Comparison of ENCODE assay signal across 30 mouse cellular contexts in genomic region chr11:46530149-46530548, GRCm38 (mm10). TPM values are rescaled to one million over a fixed set of nuclear protein-coding genes. Genes with fewer than 3 reads are reported as not detected.
DNase-seq lines count a peak whose midpoint lies in the region; ATAC-seq and TF ChIP-seq lines count a peak whose summit lies in the region.
"Had no signal": no experiment of that assay in that cellular context is flagged by ENCODE, and none has a peak within 500 bp of the region (broad histone marks: within the 10 kb centered on the region; RNA-seq: fewer than 3 reads in every experiment).

No protein-coding gene starts in this region.

- no peak overlapping the region for H3K27ac ChIP-seq in lung, embryonic 14.5 days (ENCODE audit: low read depth)
- H3K27ac ChIP-seq: forebrain, embryonic 10.5 days; forebrain, embryonic 13.5 days; heart, adult 2 months; hindbrain, embryonic 12.5 days; hindbrain, embryonic 15.5 days; intestine, embryonic 15.5 days had no signal

- DNase-seq in embryo, embryonic 11.5 days (ENCODE audit: low read depth, low spot score): peak; percentile 5
- no peak for DNase-seq in embryo, embryonic 11 days
- peak; percentile 2 for DNase-seq in lung, embryonic 14.5 days
- DNase-seq in lung, postnatal 10 days: no peak
- peak; percentile 74 for DNase-seq in A20 (ENCODE audit: low read depth, low spot score)
- DNase-seq in forelimb bud, embryonic 11.5 days (ENCODE audit: low read depth, low spot score): peak; percentile 19
- DNase-seq in cerebellum, adult 9-10 months: no peak
- DNase-seq in ovary, postnatal 10 days (ENCODE audit: low spot score): no peak
- DNase-seq: adrenal gland, adult 8-10 months; adrenal gland, postnatal 25 days; B cell, adult 2 months; cerebellum, adult 18-20 months; cerebellum, adult 9-11 months; cerebellum, postnatal 25 days; gastrocnemius, postnatal 25 days; heart, adult 2 months had no signal

- H3K4me3 ChIP-seq in lung, embryonic 14.5 days (ENCODE audit: low read depth, low read length): no peak overlapping the region
- H3K4me3 ChIP-seq: forebrain, embryonic 10.5 days; forebrain, embryonic 13.5 days; heart, adult 2 months; hindbrain, embryonic 12.5 days; hindbrain, embryonic 15.5 days; intestine, embryonic 15.5 days had no signal

- no peaks in the 10 kb centered on the region for H3K4me1 ChIP-seq in lung, embryonic 14.5 days (ENCODE audit: insufficient read depth)
- H3K4me1 ChIP-seq: forebrain, embryonic 10.5 days; forebrain, embryonic 13.5 days; hindbrain, embryonic 12.5 days; hindbrain, embryonic 15.5 days; intestine, embryonic 15.5 days had no signal

- no peak overlapping the region for H3K4me2 ChIP-seq in lung, embryonic 14.5 days
- H3K4me2 ChIP-seq: forebrain, embryonic 13.5 days; heart, embryonic 11.5 days; hindbrain, embryonic 12.5 days; hindbrain, embryonic 15.5 days; intestine, embryonic 15.5 days had no signal

- no peak for TF ChIP-seq CTCF in lung, embryonic 14.5 days (IDR thresholded peaks at IDR 0.05; ENCODE audit: low read depth)

- no peaks in the 10 kb centered on the region for H3K36me3 ChIP-seq in lung, embryonic 14.5 days (ENCODE audit: insufficient read depth)
- H3K36me3 ChIP-seq: forebrain, embryonic 10.5 days; hindbrain, embryonic 12.5 days; hindbrain, embryonic 15.5 days; intestine, embryonic 15.5 days had no signal

- 55% methylated on average over 4 of the region's 4 CpGs for WGBS in lung, embryonic 14.5 days

- no peaks in the 10 kb centered on the region for H3K9me3 ChIP-seq in lung, embryonic 14.5 days (ENCODE audit: low read depth, low read length)
- H3K9me3 ChIP-seq: forebrain, embryonic 10.5 days; forebrain, embryonic 13.5 days; hindbrain, embryonic 12.5 days; hindbrain, embryonic 15.5 days; intestine, embryonic 15.5 days had no signal

- no peak overlapping the region for H3K9ac ChIP-seq in lung, embryonic 14.5 days
- H3K9ac ChIP-seq: forebrain, embryonic 13.5 days; hindbrain, embryonic 12.5 days; hindbrain, embryonic 15.5 days; intestine, embryonic 15.5 days had no signal

- no peaks in the 10 kb centered on the region for H3K27me3 ChIP-seq in lung, embryonic 14.5 days (ENCODE audit: insufficient read depth, low read length)
- H3K27me3 ChIP-seq: forebrain, embryonic 13.5 days; hindbrain, embryonic 12.5 days; hindbrain, embryonic 15.5 days; intestine, embryonic 15.5 days had no signal

- ATAC-seq in lung, embryonic 14.5 days (ENCODE audit: insufficient read depth): no peak
- ATAC-seq: activated CD4-positive, CD25-positive, alpha-beta regulatory T cell, adult 4 months; forebrain, embryonic 13.5 days; forebrain, embryonic 16.5 days; intestine, embryonic 15.5 days had no signal

RNA-seq across cellular contexts. Expression of gene Gm12169, which starts 6.1 kb away (rescaled TPM):
- not detected in 2 replicates for polyA plus RNA-seq in lung, embryonic 14.5 days (2014; fragmentation: Nextera tagmentation; extraction: Ambion mirVana)
- polyA plus RNA-seq: brain, embryonic 14.5 days; embryonic facial prominence, embryonic 11.5 days; embryonic facial prominence, embryonic 14.5 days; forebrain, embryonic 10.5 days; forebrain, embryonic 13.5 days; forebrain, embryonic 16.5 days; gonadal fat pad, adult 2 months; heart, adult 2 months; heart, embryonic 11.5 days; heart, embryonic 14.5 days; heart, postnatal 0 days; hindbrain, embryonic 12.5 days; hindbrain, embryonic 15.5 days; intestine, embryonic 15.5 days had no signal

RNA-seq across cellular contexts. Expression of gene BC053393, which starts 41.2 kb away (rescaled TPM):
- not detected in 2 replicates for polyA plus RNA-seq in lung, embryonic 14.5 days (2014; fragmentation: Nextera tagmentation; extraction: Ambion mirVana)
- polyA plus RNA-seq: activated CD4-positive, CD25-positive, alpha-beta regulatory T cell, adult 4 months; brain, embryonic 14.5 days; embryonic facial prominence, embryonic 11.5 days; embryonic facial prominence, embryonic 14.5 days; forebrain, embryonic 10.5 days; forebrain, embryonic 13.5 days; forebrain, embryonic 16.5 days; gonadal fat pad, adult 2 months; heart, adult 2 months; hindbrain, embryonic 12.5 days; hindbrain, embryonic 15.5 days; intestine, embryonic 15.5 days had no signal

Comparison
In these comparisons a context has a peak if more than half of its experiments do, and no peak if none do; other contexts are left out.
1. DNase-seq: peak in embryo, embryonic 11.5 days (single experiment), lung, embryonic 14.5 days (single experiment), A20 (single experiment) and forelimb bud, embryonic 11.5 days (single experiment); none in embryo, embryonic 11 days (single experiment), lung, postnatal 10 days (single experiment), cerebellum, adult 9-10 months (single experiment) and ovary, postnatal 10 days (single experiment).